Mouse (Mus musculus) WW6 (cell line): ENCODE measurements around the gene Cln5.

Experiments
- DNase-seq: peaks from one replicate; pipeline ENCODE4 v3.0.0-alpha.2; 2013; ENCODE audit warnings: low read depth, low spot score

Gene Cln5

GRCm38 (mm10) chr14:103112606-103113363 is 42.8 kb downstream of the Cln5 start:
- DNase-seq: no peak

- no peak for DNase-seq
These were observed 45.1 kb downstream of the Cln5 start for GRCm38 (mm10) chr14:103114994-103115670.

- DNase-seq: no peak
These were observed 55.7 kb downstream of the Cln5 start for GRCm38 (mm10) chr14:103125756-103126155.
